ENCODE assay signal across 8 mouse cellular contexts in genomic region chr11:33013229-33014185, GRCm38 (mm10).
DNase-seq lines count a peak whose midpoint lies in the region; ATAC-seq lines count a peak whose summit lies in the region.

No protein-coding gene starts in this region.

- H3K9ac ChIP-seq in kidney, embryonic 16.5 days (replicated peaks; ENCODE audit: low read length): no peak overlapping the region
- 0 out of 2 replicates have a peak overlapping the region, but pooled peaks have one; percentile 21 for H3K9ac ChIP-seq in embryonic facial prominence, embryonic 13.5 days

- 63% methylated on average over 17 of the region's 17 CpGs for WGBS in kidney, embryonic 16.5 days
- WGBS in embryonic facial prominence, embryonic 13.5 days: 68% methylated on average over 17 of the region's 17 CpGs

- no peaks in the 10 kb centered on the region for H3K36me3 ChIP-seq in kidney, embryonic 16.5 days (ENCODE audit: insufficient read depth, low read length)
- no peaks in the 10 kb centered on the region for H3K36me3 ChIP-seq in embryonic facial prominence, embryonic 13.5 days

- no peak overlapping the region for H3K4me2 ChIP-seq in kidney, embryonic 16.5 days (replicated peaks; ENCODE audit: low read depth, low read length)
- no peak overlapping the region for H3K4me2 ChIP-seq in embryonic facial prominence, embryonic 13.5 days

- DNase-seq in kidney, adult 18-20 months: no peak
- DNase-seq in heart, adult 9 months (ENCODE audit: low spot score in 2 of 2): peak; percentile 79 to 87
- peak; percentile 46 for DNase-seq in lung, postnatal 14 days
- no peak for DNase-seq in layer of hippocampus, adult 9-10 months (ENCODE audit: low spot score)
- DNase-seq in right cerebral cortex, postnatal 14 days: no peak
- no peak for DNase-seq in retina, embryonic 14.5 days (ENCODE audit: low spot score)

- H3K4me3 ChIP-seq in kidney, embryonic 16.5 days (ENCODE audit: low read length): no peak overlapping the region
- no peak overlapping the region for H3K4me3 ChIP-seq in embryonic facial prominence, embryonic 13.5 days

- no peak overlapping the region; the same call in 1 of the 2 replicates for H3K27ac ChIP-seq in kidney, embryonic 16.5 days (ENCODE audit: low read length)
- 0 out of 2 replicates have a peak overlapping the region, but pooled peaks have one; percentile 22 for H3K27ac ChIP-seq in embryonic facial prominence, embryonic 13.5 days

- peak; percentile 42; the same call in 1 of the 2 replicates for ATAC-seq in kidney, embryonic 16.5 days (ENCODE audit: low FRiP score, low TSS enrichment)
- ATAC-seq in embryonic facial prominence, embryonic 13.5 days (ENCODE audit: insufficient number of reproducible peaks, insufficient read depth, low FRiP score, low TSS enrichment, low read depth): no peak

- H3K9me3 ChIP-seq in kidney, embryonic 16.5 days (ENCODE audit: low read length): no peaks in the 10 kb centered on the region
- H3K9me3 ChIP-seq in embryonic facial prominence, embryonic 13.5 days: no peaks in the 10 kb centered on the region

- no peaks in the 10 kb centered on the region for H3K27me3 ChIP-seq in kidney, embryonic 16.5 days (ENCODE audit: insufficient read depth, low read length)
- H3K27me3 ChIP-seq in embryonic facial prominence, embryonic 13.5 days: no peaks in the 10 kb centered on the region

- H3K4me1 ChIP-seq in kidney, embryonic 16.5 days (ENCODE audit: insufficient read depth, low read length): 0 out of 2 replicates have a peak, but pooled peaks cover 8% of the 10 kb centered on the region
- H3K4me1 ChIP-seq in embryonic facial prominence, embryonic 13.5 days: peaks cover 13% of the 10 kb centered on the region

Comparison
In these comparisons a context has a peak if more than half of its experiments do, and no peak if none do; other contexts are left out.
1. DNase-seq: peak in heart, adult 9 months (2 of 2) and lung, postnatal 14 days (single experiment); none in kidney, adult 18-20 months (single experiment), layer of hippocampus, adult 9-10 months (single experiment), right cerebral cortex, postnatal 14 days (single experiment) and retina, embryonic 14.5 days (single experiment).